Mouse (Mus musculus) heart, postnatal 10 days (tissue): ENCODE measurements around the gene Rbm46. TPM values are rescaled to one million over a fixed set of nuclear protein-coding genes. Genes with fewer than 3 reads are reported as not detected.

Source experiments
- DNase-seq, 2 experiments: peaks; one replicate each; pipeline ENCODE4 v3.0.0; 2021
- intact Hi-C: fragments of 180-260 bp; cut with DNase I; formaldehyde crosslinking; loops from one replicate; pipeline ENCODE4 v1.15.1; 2025
- total RNA-seq, 2 experiments: library from RNA; stranded (reverse); gene quantifications; 2 replicates each; pipeline ENCODE4 v1.2.3; 2021

Gene Rbm46
- under 1 TPM; 0.40 to 0.84 TPM for total RNA-seq

GRCm38 (mm10) chr3:82876372-82876739, at the start of gene Rbm46:
TSS of gene Rbm46 (minus strand) at chr3:82876483.
- DNase-seq: peak; percentile 86
- intact Hi-C loops: loop anchor here (2.0 kb wide), 1 partner anchor 176 kb away; no protein-coding TSS in a partner anchor

GRCm38 (mm10) chr3:82915632-82916031, 39.3 kb upstream of the Rbm46 start:
- intact Hi-C loops: no loop called here
- no peak for DNase-seq

- intact Hi-C loops: no loop called here
- DNase-seq: peak; percentile 44 to 54
Observed at GRCm38 (mm10) chr3:82908671-82909070, 32.4 kb upstream of the Rbm46 start.

- intact Hi-C loops: no loop called here
- DNase-seq: peak in 1 of 2 experiments; percentile 4
Observed at GRCm38 (mm10) chr3:82904211-82904908, 28.1 kb upstream of the Rbm46 start.

- peak; percentile 5 to 10 for DNase-seq
- intact Hi-C loops: no loop called here
Observed at GRCm38 (mm10) chr3:82903613-82904205, 27.4 kb upstream of the Rbm46 start, which contains the start of gene Lrat. TSS of gene Lrat (minus strand) at chr3:82903973.

GRCm38 (mm10) chr3:82902757-82903612, 26.7 kb upstream of the Rbm46 start:
- DNase-seq: no peak
- intact Hi-C loops: no loop called here

- no peak for DNase-seq
- intact Hi-C loops: no loop called here
Observed at GRCm38 (mm10) chr3:82888842-82889241, 12.6 kb upstream of the Rbm46 start.

- DNase-seq: peak; percentile 57 to 68
- intact Hi-C loops: loop anchor here (1.0 to 2.0 kb wide), 2 partner anchors 107 to 176 kb away; no protein-coding TSS in a partner anchor
Observed at GRCm38 (mm10) chr3:82877258-82877657, 975 bp upstream of the Rbm46 start.

- intact Hi-C loops: loop anchor here (2.0 kb wide), 1 partner anchor 177 kb away; no protein-coding TSS in a partner anchor
- peak in 1 of 2 experiments; percentile 4 for DNase-seq
Observed at GRCm38 (mm10) chr3:82875671-82876371, 462 bp downstream of the Rbm46 start.

GRCm38 (mm10) chr3:82857414-82858077, 18.7 kb downstream of the Rbm46 start:
- intact Hi-C loops: loop anchor here (2.0 to 5.0 kb wide), 2 partner anchors 493 to 860 kb away; no protein-coding TSS in a partner anchor
- peak; percentile 14 to 51 for DNase-seq

- intact Hi-C loops: no loop called here
- no peak for DNase-seq
Observed at GRCm38 (mm10) chr3:82825165-82825564, 51.1 kb downstream of the Rbm46 start.

- DNase-seq: no peak
- intact Hi-C loops: no loop called here
Observed at GRCm38 (mm10) chr3:82811851-82812250, 64.4 kb downstream of the Rbm46 start.

- intact Hi-C loops: no loop called here
- DNase-seq: no peak
Observed at GRCm38 (mm10) chr3:82810334-82811120, 65.8 kb downstream of the Rbm46 start.

GRCm38 (mm10) chr3:82809769-82810168, 66.5 kb downstream of the Rbm46 start:
- intact Hi-C loops: no loop called here
- no peak for DNase-seq

- DNase-seq: no peak
- intact Hi-C loops: no loop called here
Observed at GRCm38 (mm10) chr3:82808323-82808911, 67.9 kb downstream of the Rbm46 start.

GRCm38 (mm10) chr3:82805291-82805690, 71.0 kb downstream of the Rbm46 start:
- no peak for DNase-seq
- intact Hi-C loops: no loop called here

GRCm38 (mm10) chr3:82800470-82800843, 75.8 kb downstream of the Rbm46 start:
- intact Hi-C loops: no loop called here
- no peak for DNase-seq

- no peak for DNase-seq
- intact Hi-C loops: no loop called here
Observed at GRCm38 (mm10) chr3:82799735-82800469, 76.4 kb downstream of the Rbm46 start.
